Mouse (Mus musculus): Measurements from ENCODE around the gene Tmem159.

The Tmem159 gene

DNA sequence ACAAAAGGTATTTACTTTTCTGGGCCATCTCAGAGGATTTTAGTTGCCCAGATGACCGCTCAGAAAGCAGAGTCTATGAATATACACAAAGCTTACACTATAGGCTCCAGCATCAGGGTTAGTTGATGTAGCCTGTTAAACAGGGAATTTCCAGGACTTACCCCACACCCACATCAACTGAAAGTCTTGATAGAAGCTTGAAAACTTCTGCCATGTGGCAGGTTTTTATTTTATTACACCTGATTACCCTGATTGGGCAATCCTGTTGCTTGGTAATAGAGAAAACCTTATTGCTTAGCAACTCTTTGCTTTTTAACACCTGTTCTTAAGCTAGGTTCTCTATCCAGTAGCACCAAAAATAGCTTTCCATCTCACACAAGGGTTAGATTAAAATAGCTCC, 40.6 kb downstream of the Tmem159 start:
- DNase-seq (ENCODE audit: low spot score in 2 of 2): no peak

DNA sequence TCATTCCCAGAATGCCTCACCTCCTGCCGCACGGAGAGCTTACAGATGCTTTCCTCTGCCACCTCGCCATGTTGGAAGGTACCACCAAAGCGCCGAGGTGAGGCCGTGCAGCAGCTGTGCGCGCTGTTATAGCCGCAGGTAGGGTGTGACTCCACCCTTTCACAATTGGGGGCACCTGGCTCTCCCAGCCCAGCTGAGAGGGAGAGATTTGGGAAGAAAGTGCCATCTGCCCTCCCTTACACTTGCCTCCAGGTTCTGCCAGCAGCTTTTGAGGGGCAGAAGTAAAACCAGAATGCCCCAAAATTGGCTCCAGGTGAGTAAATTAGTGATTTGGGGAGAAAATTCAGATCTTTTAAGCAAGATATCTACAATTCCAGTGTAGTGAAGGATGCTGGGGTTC, 43.0 kb downstream of the Tmem159 start, which contains the start of gene Zp2:
TSS of gene Zp2 (minus strand) at position 101 of the 400 bp plus-strand sequence.
- DNase-seq (ENCODE audit: low spot score in 2 of 2): no peak

DNA sequence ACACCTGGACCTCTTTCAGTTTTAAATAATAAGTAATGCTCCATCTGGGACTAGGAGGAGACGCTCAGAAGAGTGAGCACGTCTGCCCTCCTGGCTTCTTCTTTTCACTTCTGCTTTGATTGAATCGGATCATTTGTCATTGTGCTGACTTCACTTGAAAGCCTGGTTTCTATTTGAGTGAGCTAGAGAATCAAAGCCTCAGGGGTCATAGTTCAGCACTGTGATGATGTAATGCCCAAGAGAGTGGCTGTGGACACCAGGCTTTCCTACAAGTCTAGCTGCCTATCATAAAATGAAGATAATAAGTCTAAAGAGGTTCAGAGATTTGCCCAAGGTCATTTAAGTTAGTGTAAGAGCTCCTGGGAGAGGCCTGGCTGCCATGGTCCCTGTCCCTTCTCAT, 48.1 kb downstream of the Tmem159 start:
- no peak for DNase-seq (ENCODE audit: low spot score in 2 of 2)

DNA sequence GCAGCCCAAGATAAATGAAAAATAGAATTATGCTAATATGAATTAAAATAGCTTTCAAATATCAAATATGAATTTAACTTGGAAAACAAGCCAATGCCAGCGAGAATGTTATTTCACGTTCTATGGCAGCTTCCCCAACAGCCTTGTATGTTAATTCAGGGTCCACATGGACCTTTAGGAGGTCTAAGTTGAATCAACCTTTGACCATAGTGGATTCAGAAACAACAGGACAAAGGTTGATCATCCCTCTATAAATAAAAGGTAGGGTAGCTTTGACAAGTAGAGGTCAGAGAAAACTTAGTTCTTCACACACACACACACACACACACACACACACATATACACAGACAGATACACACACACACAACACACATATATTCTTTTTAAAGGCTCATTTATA, 48.7 kb downstream of the Tmem159 start:
- no peak for DNase-seq (ENCODE audit: low spot score in 2 of 2)

DNA sequence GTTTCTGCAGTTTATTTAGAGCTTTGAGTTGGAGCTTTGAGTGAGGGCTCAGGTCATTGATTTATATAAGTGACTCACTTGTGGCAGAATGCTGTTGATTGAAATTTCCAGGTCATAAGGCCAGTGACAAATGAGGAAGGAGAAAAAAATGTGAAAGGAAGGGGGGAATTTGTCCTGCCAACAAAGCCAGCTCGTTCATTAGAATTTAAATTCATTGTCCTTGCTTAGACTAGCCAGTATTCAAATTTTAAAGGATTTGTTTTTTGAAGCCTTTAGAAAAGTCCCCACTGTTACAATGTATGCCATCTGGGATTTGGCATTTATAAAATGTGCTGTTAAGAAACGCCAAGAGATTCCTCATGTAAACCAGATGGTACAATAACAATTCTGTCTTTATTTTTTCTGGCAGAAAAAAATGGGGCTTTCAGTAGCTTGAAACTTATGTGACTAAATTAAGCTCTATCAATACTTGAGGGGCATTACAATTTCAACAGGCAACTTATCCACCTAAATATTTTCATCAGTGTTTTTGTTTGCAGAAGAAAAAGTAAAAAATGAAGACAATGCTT, 54.8 kb downstream of the Tmem159 start:
- no peak for DNase-seq (ENCODE audit: low spot score in 2 of 2)

DNA sequence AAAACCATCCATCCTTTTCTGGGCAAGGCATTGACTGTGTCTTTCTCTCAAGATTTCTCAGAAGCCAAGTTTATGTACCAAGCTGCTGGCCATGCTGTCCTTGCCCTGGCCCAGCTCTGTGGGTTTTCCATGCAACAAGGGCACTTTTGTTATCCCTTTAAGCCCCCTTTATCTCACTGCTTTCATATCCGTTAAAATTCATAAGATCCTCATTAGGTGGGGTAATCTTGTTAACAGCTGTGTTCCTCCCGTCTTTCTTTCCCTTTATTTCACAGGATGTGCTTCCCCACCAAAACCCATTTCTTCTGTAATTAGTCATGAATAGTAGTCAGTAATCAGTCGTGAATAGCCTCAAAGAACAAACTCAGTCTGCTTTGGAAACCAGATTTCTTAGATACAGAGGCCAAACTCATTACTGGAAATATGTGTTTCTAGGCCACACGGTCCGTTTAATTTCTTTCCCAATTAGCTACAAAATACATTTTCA, 55.5 kb downstream of the Tmem159 start:
- no peak for DNase-seq (ENCODE audit: low spot score in 2 of 2)

DNA sequence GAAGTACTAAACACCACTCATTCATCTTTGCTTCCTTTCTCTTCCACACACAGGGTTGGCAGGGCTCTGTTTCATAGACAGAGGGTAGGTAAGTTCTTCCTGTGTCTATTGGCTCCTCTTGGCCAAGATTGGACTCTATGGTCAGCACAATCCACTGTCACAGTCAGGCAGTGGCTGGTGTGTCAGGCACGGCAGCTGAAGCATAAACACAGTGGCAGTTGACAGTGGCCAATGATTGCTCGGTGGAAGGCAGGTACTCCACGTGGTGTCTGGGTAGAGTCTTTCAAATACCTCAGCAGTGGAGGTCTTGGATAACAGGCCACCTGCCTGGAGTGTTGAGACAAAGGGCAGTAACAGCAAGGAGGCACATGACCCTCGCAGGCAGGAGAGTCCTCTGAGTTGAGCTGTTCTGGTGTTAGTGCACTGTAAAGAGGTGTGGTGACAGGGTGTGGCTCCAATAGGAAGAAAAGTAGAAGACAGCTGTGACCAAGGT, 56.0 kb downstream of the Tmem159 start:
- DNase-seq (ENCODE audit: low spot score in 2 of 2): no peak

DNA sequence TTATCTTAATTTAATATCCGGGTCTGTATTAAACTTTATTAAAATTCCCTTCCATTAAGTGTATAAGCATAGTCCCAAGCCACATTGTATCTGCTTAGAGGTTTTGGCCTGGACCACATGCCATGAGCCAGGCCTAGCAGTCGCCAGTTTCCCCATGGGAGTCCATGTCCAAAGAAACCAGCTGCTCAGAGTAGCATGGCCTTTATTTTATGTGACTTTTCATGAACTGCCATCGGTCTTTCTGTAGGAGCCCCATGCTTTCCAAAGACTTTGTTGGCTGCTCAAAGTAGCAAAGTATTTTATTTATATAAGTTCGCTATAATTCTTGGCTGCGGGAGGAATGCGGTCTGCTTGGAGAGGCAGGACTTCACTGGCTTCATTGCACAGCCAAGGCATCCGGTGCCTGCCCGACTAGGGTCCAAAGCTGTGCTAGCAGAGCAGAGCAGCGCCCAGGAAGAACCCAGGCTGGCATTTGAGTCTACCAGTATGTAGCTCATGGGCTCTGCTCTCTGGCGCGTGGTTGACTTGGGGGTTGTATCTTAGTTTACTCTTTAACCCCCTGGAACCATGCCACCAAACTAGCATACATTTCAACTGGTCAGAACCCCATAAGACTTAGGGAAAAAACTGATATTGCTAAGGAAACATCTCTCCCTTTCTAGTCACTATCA, 61.6 kb downstream of the Tmem159 start:
- DNase-seq (ENCODE audit: low spot score in 2 of 2): no peak
